Mouse (Mus musculus) common myeloid progenitor, adult 5-6 weeks (primary cell): Measurements from ENCODE around the gene Cfl2. TPM values are rescaled to one million over a fixed set of nuclear protein-coding genes. Genes with fewer than 3 reads are reported as not detected.
"Not testable (repeated sequence)": the region's sequence is repeated elsewhere in the genome, so short reads cannot be mapped to it uniquely, and the experiment has no call there.

Experiments used
- ATAC-seq: replicated peaks from 2 replicates; pipeline ENCODE4 v1.8.0; 2016; ENCODE audit warnings: low read depth, mild to moderate bottlenecking, moderate TSS enrichment, inconsistent platforms; ENCODE audit not compliant: poor library complexity, severe bottlenecking
- total RNA-seq: library from RNA; stranded (forward); fragments of 200-1000, 187-1606 nt; gene quantifications from 2 replicates; pipeline ENCODE4 v1.2.3, GENCODE M21; 2017

Cfl2 gene
- total RNA-seq, 1 experiment from 2014 or later: 39.9 TPM

DNA sequence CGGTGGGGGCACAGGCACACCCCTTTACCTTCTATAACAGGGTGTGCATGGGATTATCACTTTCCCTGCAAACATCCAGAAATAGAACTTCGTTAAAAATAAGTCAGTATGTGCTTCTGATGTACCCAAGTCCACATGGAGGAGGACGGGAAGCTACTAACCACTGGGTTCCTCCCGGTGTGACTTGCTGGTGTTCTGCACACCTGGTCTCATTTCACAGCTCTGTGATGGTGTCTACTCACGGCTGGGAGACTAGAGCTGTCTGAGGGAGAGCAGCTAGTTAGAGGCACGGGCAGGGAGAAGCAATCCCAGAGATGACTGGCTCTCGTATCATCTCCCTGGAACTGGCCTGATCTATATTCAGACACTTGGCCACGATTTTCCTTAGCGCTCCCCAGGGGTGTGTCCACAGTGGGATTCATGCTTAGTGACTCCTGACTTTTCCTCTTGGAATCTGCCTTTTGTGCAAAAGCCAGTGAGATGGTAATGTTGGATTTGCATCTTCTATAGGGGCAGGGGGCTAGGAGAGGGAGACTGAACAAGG, 28.7 kb downstream of the Cfl2 start:
- ATAC-seq: no peak

DNA sequence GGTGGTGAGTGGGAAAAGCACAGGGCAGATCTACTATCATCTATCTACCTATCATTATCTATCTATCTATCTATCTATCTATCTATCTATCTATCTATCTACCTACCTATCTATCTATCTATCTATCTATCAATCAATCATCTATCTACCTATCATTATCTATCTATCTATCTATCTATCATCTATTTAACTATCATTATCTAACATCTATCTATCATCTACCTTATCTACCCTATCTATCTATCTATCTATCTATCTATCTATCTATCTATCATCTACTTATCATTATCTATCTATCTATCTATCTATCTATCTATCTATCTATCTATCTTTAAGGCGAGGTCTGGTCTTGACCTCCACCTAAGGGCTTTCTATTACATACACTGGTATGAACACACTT, 30.8 kb downstream of the Cfl2 start:
- not testable (repeated sequence) for ATAC-seq

DNA sequence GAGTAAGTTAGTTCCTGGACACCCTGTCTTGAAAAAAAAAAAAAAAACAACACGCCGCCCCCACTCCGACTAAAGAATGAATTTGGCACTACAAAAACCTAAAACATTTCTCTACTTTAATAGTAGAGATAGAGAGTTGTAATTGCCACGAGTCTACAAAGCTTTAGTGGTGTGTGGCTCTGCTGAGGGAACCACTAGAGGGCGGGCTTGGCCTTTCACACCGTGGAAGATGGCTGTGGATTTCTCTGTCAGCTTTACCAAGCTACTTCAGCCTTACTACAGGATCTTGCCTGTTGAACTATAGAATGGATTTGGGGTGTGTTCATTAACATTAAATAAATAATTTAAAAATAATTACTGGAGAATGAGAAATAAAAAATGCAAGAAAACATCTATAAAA, 32.1 kb downstream of the Cfl2 start:
- peak; percentile 88 for ATAC-seq

DNA sequence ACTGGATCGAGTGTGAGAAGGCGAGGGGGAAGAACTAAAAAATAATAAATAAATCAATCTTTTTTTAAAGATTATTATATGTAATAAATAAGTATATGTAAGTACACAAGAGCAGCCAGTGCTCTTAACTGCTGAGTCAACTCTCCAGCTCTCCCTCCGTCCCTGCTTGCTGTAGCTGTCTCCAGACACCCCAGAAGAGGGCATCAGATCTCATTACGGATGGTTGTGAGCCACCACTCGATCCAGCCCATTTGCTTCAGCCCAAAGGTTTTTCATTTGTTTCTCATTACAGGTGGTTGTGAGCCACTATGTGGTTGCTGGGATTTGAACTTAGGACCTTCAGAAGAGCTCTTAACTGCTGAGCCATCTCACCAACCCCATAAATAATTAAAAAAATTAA, 32.8 kb downstream of the Cfl2 start:
- ATAC-seq: no peak

DNA sequence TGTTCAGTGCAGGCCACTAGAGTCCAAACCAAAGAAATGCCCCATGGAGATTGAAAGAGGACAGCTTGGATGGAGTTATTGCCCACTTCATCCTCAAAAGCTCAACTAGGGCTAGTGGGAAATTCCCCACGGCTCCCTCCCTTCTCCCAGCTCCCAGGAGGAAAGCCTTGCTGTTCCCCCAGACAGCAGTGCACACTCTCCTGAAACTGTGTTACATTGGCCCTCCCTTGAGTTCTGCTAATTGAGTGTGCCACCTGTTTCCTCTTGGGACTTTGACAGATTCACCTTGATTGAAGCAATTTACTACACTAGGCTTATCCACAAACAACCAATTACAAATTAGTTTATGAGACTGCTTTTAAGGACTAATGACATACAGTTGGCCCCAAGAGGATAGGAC, 34.6 kb downstream of the Cfl2 start:
- ATAC-seq: no peak

DNA sequence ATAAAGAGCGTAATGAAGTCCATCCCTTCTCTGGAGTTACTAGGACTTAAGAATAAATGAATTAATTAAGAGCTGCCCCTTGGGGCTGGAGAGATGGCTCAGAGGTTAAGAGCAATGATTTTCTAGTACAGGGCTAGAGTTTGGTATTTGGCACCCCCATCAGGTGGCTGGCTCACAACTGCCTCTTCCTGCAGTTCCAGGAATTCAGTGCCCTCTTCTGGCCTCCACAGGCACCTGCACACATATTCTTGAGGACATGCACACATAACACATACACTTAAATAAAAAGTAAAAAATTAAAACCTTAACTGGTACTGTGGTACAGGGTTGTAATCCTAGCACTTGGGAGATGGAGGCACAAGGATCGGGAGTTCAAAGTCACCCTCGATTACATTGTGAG, 37.5 kb downstream of the Cfl2 start:
- ATAC-seq: peak; percentile 63; the same call in 1 of the 2 replicates

DNA sequence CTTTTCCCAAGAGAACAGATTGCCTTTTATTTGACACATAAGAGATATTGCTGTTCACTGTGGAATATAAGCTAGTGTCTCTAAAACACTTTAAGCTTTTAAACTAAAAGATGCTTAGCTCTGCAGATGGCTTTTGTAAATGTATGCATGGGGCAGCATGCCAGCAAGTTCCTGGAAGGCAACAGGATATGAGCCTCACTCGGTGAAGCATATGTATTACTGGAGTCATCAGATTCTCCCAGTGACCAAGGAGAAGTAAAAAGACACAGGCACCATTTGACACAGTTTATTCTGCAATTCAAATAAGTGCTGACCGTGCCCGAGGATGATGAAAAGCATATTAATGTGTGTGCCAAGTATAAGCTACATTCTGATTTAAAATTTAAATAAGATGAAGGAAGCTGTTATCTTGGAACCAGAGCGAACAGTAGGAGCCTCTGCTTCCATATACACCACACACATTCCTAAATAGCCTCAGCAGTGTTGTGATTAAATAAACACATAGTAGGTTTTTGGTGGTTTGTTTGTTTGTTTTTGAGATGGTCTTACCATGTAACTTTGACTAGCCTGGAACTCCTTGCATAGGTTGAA, 39.7 kb downstream of the Cfl2 start:
- no peak for ATAC-seq

DNA sequence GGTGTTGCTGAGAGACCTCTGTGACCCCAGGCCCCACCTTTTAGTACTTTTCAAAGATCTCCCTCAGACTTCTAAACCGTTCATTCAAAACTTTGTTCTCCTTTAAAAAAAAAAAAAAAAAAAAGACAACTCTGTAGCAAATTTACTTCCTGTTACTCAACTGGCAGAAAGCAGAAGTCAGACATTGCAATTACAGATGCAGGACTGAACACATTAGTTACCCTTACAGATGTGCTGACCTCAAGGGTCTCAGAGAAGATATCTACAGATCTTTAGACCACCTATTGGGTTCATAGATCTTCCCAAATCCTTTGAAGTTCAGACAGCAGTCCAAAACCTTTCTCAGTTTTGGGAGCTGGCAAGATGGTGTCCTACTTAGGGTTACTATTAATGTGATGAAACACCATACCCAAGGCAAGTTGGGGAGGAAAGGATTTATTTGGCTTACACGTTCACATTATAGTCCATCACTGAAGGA, 42.0 kb downstream of the Cfl2 start:
- ATAC-seq: peak; percentile 83

DNA sequence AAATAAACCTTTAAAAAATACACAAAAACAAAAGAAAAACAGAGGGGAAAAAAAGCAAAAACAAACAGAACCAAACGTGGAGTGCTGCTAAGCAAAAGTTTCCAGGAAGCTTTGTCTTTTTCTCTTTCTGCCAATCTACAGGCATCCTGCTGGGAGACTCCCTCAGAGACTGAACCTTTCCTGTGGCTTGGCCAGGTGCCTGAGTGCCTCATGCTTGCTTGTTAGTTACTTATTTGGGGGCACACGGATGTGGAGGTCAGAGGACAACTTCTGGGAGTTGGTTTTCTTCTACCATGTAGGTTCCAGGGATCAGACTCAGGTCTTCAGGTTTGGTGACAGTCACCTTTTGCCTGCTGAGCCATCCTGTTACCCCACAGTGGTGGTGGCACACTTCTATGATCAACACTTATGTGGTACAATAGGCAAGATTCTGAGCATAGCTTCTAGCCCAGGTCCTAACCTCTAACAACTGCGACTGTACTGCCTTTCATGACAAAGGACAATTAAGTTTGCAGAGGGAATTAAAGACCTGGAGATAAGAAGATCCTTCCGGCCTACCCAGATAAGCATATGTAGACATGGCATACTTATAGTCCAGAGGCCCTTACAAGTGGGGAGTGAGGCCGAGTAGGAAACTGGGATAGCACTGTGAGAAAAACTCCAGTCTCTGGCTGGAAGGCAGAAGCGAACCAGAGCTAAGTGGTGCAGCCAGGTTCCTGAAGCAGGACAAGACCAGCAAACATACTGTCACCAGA, 43.3 kb downstream of the Cfl2 start:
- ATAC-seq: peak; percentile 27; the same call in 1 of the 2 replicates

DNA sequence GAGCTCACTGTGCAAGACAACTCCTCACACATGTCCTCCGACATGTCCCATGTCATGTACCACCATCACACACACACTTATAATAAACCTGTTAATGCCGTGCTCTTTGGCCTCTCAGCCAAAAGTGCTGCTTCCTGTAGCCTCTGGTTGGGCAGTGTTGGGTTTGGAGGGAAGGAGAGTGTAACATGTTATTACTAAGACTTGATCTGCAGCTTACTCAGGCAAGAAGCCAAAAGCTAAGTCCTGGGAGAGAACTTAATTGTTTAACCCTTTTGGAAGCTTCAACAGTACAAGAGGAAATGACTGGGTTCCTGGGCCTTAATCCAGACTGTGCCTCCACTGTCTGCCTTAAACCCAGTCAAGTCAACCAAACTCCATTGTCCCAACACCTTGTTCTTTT, 52.5 kb downstream of the Cfl2 start:
- no peak for ATAC-seq

Other genes starting within 250 kb of the Cfl2 start
- gene Sptssa, start 206.3 kb downstream of the Cfl2 start, total RNA-seq: 150 and 163 TPM in 2 replicates
- 55.4 and 62.9 TPM in 2 replicates for gene Eapp, start 167.0 kb downstream of the Cfl2 start, total RNA-seq
- gene Snx6, start 67.2 kb downstream of the Cfl2 start, total RNA-seq: 74.9 and 106 TPM in 2 replicates
- gene Gm20403, start 123.7 kb upstream of the Cfl2 start, total RNA-seq: not detected in 2 replicates
- 98.0 and 152 TPM in 2 replicates for gene Baz1a, start 151.5 kb upstream of the Cfl2 start, total RNA-seq
- 10.0 and 10.2 TPM in 2 replicates for gene 2700097O09Rik, start 217.2 kb upstream of the Cfl2 start, total RNA-seq
- 153 and 172 TPM in 2 replicates for gene Srp54a, start 217.4 kb upstream of the Cfl2 start, total RNA-seq